Mouse (Mus musculus): ENCODE measurements at regions not wholly inside any gene's neighbourhood (a gene's known extent, or its start where the extent isn't known, plus 50 kb on each side); places are given as distances from the start of the nearest gene placed in this dataset.

- CTCF ChIA-PET: no interaction called here
- POLR2A ChIA-PET: no interaction called here
These were observed 1113.7 kb upstream of the Zeb2 start for GRCm38 (mm10) chr2:46230791-46231450.

- POLR2A ChIA-PET: interaction anchor here in 2 of 4 experiments (0.6 to 0.7 kb wide), 2 partner anchors 185 to 1106 kb away, joined by 3 to 4 read pairs; no protein-coding TSS in a partner anchor
- CTCF ChIA-PET: no interaction called here
These were observed 1101.3 kb upstream of the Zeb2 start for GRCm38 (mm10) chr2:46218336-46218957.

- CTCF ChIA-PET: interaction anchor here in 1 of 4 experiments (0.7 kb wide), 1 partner anchor 1238 kb away, joined by 4 read pairs; no protein-coding TSS in a partner anchor
- POLR2A ChIA-PET: no interaction called here
These were observed 1082.1 kb upstream of the Zeb2 start for GRCm38 (mm10) chr2:46199341-46199740.

- CTCF ChIA-PET: no interaction called here
- POLR2A ChIA-PET: no interaction called here
These were observed 1070.2 kb upstream of the Zeb2 start for GRCm38 (mm10) chr2:46187265-46187888.

GRCm38 (mm10) chr2:46183241-46183640 is 1066.0 kb upstream of the Zeb2 start:
- ChIA-PET CTCF (no interaction called here), POLR2A (no interaction called here)

DNA sequence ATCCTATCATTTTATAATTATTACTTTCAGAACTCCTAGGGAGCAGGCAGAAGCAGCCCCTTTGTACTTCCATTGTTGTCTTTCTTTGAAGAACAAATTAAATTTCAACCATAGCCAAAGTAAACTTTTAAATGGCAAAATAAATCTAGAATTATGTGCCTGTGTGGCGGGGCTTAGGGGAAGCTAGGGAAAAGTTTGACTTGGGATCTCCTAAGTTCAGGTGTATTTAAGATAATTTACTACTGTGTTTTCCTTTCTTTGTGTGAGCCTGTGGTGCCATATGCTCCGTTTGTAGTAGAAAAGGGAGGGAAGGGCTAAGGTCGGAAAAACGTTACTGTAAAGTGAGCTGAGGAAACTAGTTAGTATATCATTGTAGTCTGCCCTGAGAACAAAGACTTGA is 1062.5 kb upstream of the Zeb2 start:
- POLR2A ChIA-PET: no interaction called here
- CTCF ChIA-PET: no interaction called here

- CTCF ChIA-PET: interaction anchor here in 1 of 4 experiments (0.6 kb wide), 1 partner anchor 59 kb away, joined by 3 read pairs; no protein-coding TSS in a partner anchor
These were observed 1051.3 kb upstream of the Zeb2 start for GRCm38 (mm10) chr2:46168488-46168887.

DNA sequence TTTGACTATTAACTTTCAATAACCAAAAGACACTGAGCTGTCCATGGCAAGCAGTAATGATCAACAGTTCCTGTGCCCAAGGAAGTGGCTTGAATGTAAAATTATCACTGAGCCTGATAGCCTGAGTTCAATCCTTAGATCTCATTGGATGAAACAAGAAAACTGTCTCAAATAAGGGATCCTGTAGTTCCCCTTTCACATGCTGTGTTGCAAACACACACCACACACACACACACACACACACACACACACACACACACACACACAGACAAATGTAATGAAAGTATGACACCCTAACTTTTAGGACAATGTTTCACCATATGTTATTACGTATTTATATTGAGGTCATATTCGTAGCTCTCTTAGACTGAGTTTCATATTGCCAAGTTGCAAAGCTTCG is 1032.7 kb upstream of the Zeb2 start:
- POLR2A ChIA-PET: no interaction called here

More at GRCm38 (mm10) chr2:46168488-46168887, 1051.3 kb upstream of the Zeb2 start:
- POLR2A ChIA-PET: interaction anchor here in 1 of 4 experiments (0.6 kb wide), 1 partner anchor 485 kb away, joined by 3 read pairs; no protein-coding TSS in a partner anchor

DNA sequence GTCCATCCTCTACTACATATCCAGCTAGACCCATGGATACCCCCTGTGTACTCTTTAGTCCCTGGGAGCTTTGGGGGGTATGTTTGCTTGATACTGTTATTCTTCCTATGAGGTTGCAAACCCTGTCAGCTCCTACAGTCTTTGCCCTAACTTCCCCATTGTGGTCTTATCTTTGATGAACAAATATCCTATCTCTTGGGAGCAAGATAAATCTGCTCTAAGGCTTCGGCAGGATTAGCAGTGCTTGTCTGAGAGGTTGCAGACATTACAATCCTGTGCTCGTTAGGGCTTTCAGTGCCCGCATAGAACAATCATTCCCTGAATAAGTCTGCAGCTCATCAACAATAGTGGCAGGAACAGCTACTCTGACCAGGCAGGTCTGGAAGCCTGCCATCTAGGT is 1002.7 kb upstream of the Zeb2 start:
- ChIA-PET CTCF (no interaction called here), POLR2A (no interaction called here)

More for the DNA sequence above, 1032.7 kb upstream of the Zeb2 start:
- CTCF ChIA-PET: no interaction called here

DNA sequence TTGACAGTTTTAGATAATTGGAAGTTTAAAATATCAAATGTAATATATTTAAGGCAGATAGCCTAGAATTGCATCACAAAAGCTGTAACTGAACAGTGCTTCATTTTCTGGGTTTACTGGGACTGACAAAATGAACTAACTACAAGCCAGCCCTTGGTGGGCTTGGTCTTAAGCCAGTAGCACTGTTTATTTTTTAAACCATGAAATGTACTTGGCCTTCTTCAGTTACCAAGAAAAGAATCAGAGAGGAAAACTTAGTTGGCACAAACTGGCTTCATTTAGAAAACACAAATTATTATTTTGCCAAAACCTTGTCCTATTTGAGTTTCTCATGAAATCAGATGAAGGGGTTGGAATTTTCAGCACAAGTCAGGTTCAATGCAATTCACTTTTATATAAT is 989.8 kb upstream of the Zeb2 start:
- CTCF ChIA-PET: interaction anchor here in 1 of 4 experiments (0.8 kb wide), 1 partner anchor 17 kb away, joined by 3 read pairs; no protein-coding TSS in a partner anchor
- POLR2A ChIA-PET: no interaction called here

DNA sequence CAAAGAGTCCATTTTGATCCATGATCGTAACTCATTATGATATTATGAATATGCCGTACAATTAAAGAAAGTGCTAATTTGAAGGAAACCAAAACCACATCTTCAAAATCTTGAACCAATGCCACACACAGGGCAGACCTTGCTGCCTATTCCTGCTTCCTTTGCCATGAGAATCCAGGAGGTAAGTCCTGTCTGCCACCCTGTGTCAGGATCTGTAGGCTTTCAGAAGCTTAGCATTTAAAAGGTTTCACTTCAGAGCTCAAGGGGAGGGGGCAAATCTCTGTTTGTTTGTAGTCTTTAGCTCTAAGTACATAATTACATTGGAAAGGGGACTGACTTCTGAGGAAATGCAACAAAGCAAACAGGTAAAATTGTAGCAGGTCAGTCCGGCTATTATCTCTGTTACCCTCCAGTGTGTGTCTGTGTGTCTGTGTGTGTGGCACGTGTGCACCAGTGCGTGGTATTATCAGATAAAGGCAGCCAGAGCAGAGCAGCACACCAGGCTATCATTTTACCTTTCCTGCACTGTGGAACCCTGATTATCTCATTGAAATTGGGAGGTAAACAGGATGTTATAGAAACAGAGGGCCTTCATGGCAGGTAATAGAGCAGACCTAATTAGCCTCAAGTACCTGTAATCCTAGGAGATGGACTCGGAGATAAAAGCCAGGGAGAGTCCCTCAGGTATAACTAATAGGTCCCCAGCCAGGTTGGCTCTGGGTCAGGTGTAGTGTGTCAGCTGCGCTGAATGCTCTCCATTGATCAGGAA is 948.0 kb upstream of the Zeb2 start:
- POLR2A ChIA-PET: no interaction called here
- CTCF ChIA-PET: no interaction called here

GRCm38 (mm10) chr2:46055729-46056128 is 938.5 kb upstream of the Zeb2 start:
- ChIA-PET CTCF (no interaction called here), POLR2A (no interaction called here)

DNA sequence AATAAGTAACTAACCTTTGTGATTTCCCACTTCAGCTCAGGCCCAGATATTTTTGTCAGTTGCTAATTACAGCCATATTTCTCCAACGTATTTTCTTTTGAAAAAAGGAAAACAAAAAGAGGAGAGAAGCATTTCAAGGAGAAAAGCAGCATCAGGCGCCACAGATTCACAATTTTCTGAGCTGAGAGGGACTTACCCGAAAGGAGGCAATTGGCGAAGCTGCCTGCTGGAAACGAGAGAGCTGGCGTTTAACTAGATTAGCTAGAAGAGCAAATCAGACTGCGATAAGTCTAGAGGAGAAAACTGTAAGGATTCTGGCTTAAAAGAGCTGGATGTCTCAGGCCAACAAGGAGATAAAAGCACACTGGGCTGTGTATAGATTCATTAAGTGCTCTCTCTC is 937.7 kb upstream of the Zeb2 start:
- CTCF ChIA-PET: no interaction called here
- POLR2A ChIA-PET: no interaction called here

DNA sequence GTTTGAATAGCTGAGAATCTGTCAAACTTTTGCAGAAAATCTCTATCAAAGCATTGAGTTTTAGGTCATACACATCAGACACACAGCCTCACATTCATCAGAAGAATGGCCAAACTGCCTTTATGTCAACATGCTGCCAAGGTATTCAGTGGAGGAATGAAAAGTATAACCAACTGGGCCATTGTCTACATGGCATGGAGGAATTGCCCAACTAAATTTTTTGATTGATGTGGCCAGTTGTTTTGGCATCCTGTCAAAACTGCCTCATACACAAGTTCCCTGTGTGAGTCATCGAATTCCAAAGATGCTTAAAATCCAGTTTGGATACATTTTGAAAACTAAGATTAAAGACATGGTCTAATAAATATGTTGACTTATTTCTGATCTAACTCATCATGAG is 904.7 kb upstream of the Zeb2 start:
- POLR2A ChIA-PET: no interaction called here

DNA sequence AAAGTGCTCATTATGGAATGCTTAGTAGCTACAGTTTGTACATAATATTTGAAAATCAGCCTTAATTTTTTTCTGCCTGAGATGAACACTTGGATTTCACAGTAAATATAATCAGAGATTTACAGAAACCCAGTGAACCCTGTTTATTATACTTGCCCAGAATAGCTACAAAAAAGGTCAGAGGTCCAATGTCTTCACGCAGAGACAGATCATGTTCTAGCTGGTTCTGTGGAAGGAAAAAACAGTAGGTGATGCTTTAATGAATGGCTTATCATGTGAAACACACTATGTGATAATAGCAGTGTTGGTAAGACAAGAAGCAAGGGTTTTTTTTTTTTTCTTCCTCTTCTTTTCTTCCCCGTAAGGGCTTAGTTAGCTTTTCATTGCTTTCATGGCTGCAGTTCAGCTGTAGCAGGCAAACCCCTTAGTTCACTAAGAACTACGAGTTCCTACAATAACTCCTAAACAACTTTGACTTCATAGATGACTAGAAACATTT is 896.6 kb upstream of the Zeb2 start:
- POLR2A ChIA-PET: no interaction called here
- CTCF ChIA-PET: no interaction called here

More for the DNA sequence above, 904.7 kb upstream of the Zeb2 start:
- CTCF ChIA-PET: no interaction called here

DNA sequence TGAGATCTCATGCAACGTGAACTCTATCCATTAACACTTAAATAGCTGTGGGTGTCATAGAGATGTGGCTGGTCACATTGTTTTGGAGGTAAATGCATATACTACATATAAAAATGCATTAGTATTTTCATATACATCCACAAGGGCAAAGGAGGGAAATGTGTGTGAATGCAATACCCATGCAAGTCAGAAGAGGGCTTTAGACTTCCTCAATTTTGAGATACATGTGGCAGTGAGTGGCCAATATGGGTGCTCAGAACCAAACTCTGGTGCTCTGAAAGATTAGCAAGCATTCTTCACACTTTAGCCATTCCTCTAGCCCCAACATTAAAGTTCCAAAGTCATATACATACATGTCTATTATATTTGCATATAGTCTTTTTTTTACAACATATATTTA is 895.5 kb upstream of the Zeb2 start:
- ChIA-PET POLR2A (no interaction called here), CTCF (no interaction called here)

GRCm38 (mm10) chr2:45975157-45975556 is 858.0 kb upstream of the Zeb2 start:
- POLR2A ChIA-PET: no interaction called here
- CTCF ChIA-PET: no interaction called here

DNA sequence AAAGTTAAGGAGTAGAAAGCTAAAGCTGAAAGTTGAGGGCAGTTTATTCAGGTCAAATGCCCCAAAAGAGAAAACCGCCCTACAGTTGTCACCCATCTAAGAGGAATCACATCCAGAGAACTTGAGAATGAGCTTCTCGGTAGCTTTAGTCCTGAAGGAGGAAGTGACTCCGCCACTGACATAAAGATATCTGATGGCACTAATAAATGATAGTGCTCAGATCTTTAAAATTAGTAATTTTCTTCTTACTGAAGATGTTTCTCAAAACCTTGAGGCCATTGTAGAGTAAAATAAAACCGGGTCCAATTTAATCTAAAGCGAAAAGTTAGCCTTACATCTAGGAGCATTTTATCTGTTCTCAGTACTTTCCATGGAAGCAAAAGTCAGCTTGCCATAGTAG is 851.4 kb upstream of the Zeb2 start:
- CTCF ChIA-PET: no interaction called here
- POLR2A ChIA-PET: no interaction called here

GRCm38 (mm10) chr2:45956792-45957330 is 839.7 kb upstream of the Zeb2 start:
- ChIA-PET CTCF (no interaction called here), POLR2A (interaction anchor here in 1 of 4 experiments (0.6 kb wide), 1 partner anchor 564 kb away, joined by 3 read pairs; no protein-coding TSS in a partner anchor)

GRCm38 (mm10) chr2:45948758-45949157 is 831.6 kb upstream of the Zeb2 start:
- ChIA-PET CTCF (no interaction called here), POLR2A (no interaction called here)

Measured in embryonic stem cell, embryonic (primary cell).